Mouse (Mus musculus) olfactory bulb, adult 2 months (tissue): ENCODE results near the gene Gabbr2. TPM values are rescaled to one million over a fixed set of nuclear protein-coding genes. Genes with fewer than 3 reads are reported as not detected.

Source experiments
- H3K27ac ChIP-seq: fragments of 200-500 bp; 2 replicates; pipeline ENCODE4 v1.5.1; 2012; ENCODE audit warnings: low read depth, low read length; ENCODE audit not compliant: insufficient read depth
- H3K4me1 ChIP-seq: fragments of 200-500 bp; 2 replicates; pipeline ENCODE4 v1.6.1; 2012; ENCODE audit warnings: low read length; ENCODE audit not compliant: control insufficient read depth, insufficient read depth
- H3K4me3 ChIP-seq: fragments of 200-500 bp; 2 replicates; pipeline ENCODE4 v1.5.1; 2012; ENCODE audit warnings: mild to moderate bottlenecking, low read depth, low read length, moderate library complexity; ENCODE audit not compliant: insufficient read depth
- CTCF ChIP-seq: fragments of 200-500 bp; IDR thresholded peaks from 2 replicates; pipeline ENCODE4 v1.5.1; 2012; ENCODE audit warnings: low read depth, mild to moderate bottlenecking, low read length, moderate library complexity; ENCODE audit not compliant: insufficient read depth
- POLR2A ChIP-seq: fragments of 200-500 bp; IDR thresholded peaks from 2 replicates; pipeline ENCODE4 v1.6.1; 2012; ENCODE audit warnings: mild to moderate bottlenecking, low read depth, low read length, moderate library complexity; ENCODE audit not compliant: insufficient read depth
- WGBS: fragments of 180-500 bp; shearing (Covaris S2); methylation state at CpG from one replicate; pipeline ENCODE4 v1.1.7; 2018; 5-methylcytosine and 5-hydroxymethylcytosine counted together
- polyA plus RNA-seq: library from polyadenylated mRNA; stranded (reverse); fragments of >200 nt; gene quantifications from 2 replicates; pipeline ENCODE4 v1.2.4, GENCODE M21; 2012; ENCODE audit warnings: low replicate concordance; ENCODE audit not compliant: missing spikeins, insufficient read depth, insufficient read length

Gabbr2 gene
- polyA plus RNA-seq, 1 experiment = not detected

GRCm38 (mm10) chr4:46832834-46833544, 158.7 kb downstream of the Gabbr2 start:
- WGBS = 60% methylated on average over 12 of the region's 12 CpGs
- H3K4me1 ChIP-seq = peaks cover 15% of the 10 kb centered on the region
- TF ChIP-seq POLR2A (no peak), CTCF (no peak)

GRCm38 (mm10) chr4:46829656-46830055, 162.0 kb downstream of the Gabbr2 start:
- Histone ChIP-seq H3K27ac (no peak overlapping the region), H3K4me1 (peaks cover 10% of the 10 kb centered on the region; the same call in 1 of the 2 replicates), H3K4me3 (no peak overlapping the region)
- 83% methylated on average over 2 of the region's 2 CpGs for WGBS
- TF ChIP-seq CTCF (no peak), POLR2A (no peak)

More at GRCm38 (mm10) chr4:46832834-46833544, 158.7 kb downstream of the Gabbr2 start:
- Histone ChIP-seq H3K4me3 (no peak overlapping the region), H3K27ac (no peak overlapping the region)

- 93% methylated on average over 5 of the region's 5 CpGs for WGBS
- TF ChIP-seq POLR2A = no peak
- no peak for TF ChIP-seq CTCF
- H3K4me3 ChIP-seq = no peak overlapping the region
- peaks cover 10% of the 10 kb centered on the region; the same call in 1 of the 2 replicates for H3K4me1 ChIP-seq
- H3K27ac ChIP-seq = no peak overlapping the region
Observed at GRCm38 (mm10) chr4:46828141-46828571, 163.5 kb downstream of the Gabbr2 start.

GRCm38 (mm10) chr4:46827471-46827870, 164.2 kb downstream of the Gabbr2 start:
- no peak overlapping the region for H3K4me3 ChIP-seq
- 66% methylated on average over 9 of the region's 9 CpGs for WGBS
- no peak for TF ChIP-seq POLR2A
- no peak overlapping the region for H3K27ac ChIP-seq
- H3K4me1 ChIP-seq = peaks cover 10% of the 10 kb centered on the region; the same call in 1 of the 2 replicates

GRCm38 (mm10) chr4:46825846-46826529, 165.7 kb downstream of the Gabbr2 start:
- WGBS = 91% methylated on average over 10 of the region's 10 CpGs
- no peak for TF ChIP-seq POLR2A
- no peak for TF ChIP-seq CTCF
- no peak overlapping the region for H3K4me3 ChIP-seq
- H3K27ac ChIP-seq = no peak overlapping the region
- H3K4me1 ChIP-seq = peaks cover 10% of the 10 kb centered on the region; the same call in 1 of the 2 replicates

- TF ChIP-seq CTCF (no peak), POLR2A (no peak)
- Histone ChIP-seq H3K27ac (no peak overlapping the region), H3K4me3 (no peak overlapping the region), H3K4me1 (peaks cover 15% of the 10 kb centered on the region)
- 93% methylated on average over 14 of the region's 14 CpGs for WGBS
Observed at GRCm38 (mm10) chr4:46823738-46824137, 167.9 kb downstream of the Gabbr2 start.

GRCm38 (mm10) chr4:46821709-46822108, 170.0 kb downstream of the Gabbr2 start:
- WGBS = 74% methylated on average over 11 of the region's 11 CpGs
- Histone ChIP-seq H3K4me1 (peaks cover 10% of the 10 kb centered on the region), H3K27ac (no peak overlapping the region), H3K4me3 (no peak overlapping the region)
- TF ChIP-seq CTCF = no peak
- TF ChIP-seq POLR2A = no peak

- no peak overlapping the region for H3K4me3 ChIP-seq
- no peak for TF ChIP-seq POLR2A
- TF ChIP-seq CTCF = no peak
- 64% methylated on average over 4 of the region's 4 CpGs for WGBS
- H3K4me1 ChIP-seq = peaks cover 28% of the 10 kb centered on the region
- H3K27ac ChIP-seq = no peak overlapping the region
Observed at GRCm38 (mm10) chr4:46814954-46815353, 176.7 kb downstream of the Gabbr2 start.

GRCm38 (mm10) chr4:46814236-46814635, 177.4 kb downstream of the Gabbr2 start:
- no peak overlapping the region for H3K4me3 ChIP-seq
- 92% methylated on average over 10 of the region's 10 CpGs for WGBS
- TF ChIP-seq POLR2A = no peak
- TF ChIP-seq CTCF = no peak
- H3K27ac ChIP-seq = no peak overlapping the region
- peaks cover 31% of the 10 kb centered on the region for H3K4me1 ChIP-seq
